In genomic region chr10:93128566-93128965, GRCm38 (mm10) we compare ENCODE assay signal across 18 mouse cellular contexts. TPM values are rescaled to one million over a fixed set of nuclear protein-coding genes. Genes with fewer than 3 reads are reported as not detected.
"Had no signal": no experiment of that assay in that cellular context is flagged by ENCODE, and none has a peak within 500 bp of the region (broad histone marks: within the 10 kb centered on the region; RNA-seq: fewer than 3 reads in every experiment).

No protein-coding gene starts in this region.

- DNase-seq: liver, postnatal 0 days; lung, adult 2 months; lung, postnatal 14 days; lung, postnatal 36 days; right cerebral cortex, postnatal 14 days; thymus, adult 2 months; thymus, postnatal 25 days; thymus, postnatal 4 days had no signal

- H3K4me3 ChIP-seq: liver, embryonic 15.5 days; lung, embryonic 15.5 days; midbrain, embryonic 13.5 days; midbrain, embryonic 15.5 days; neural tube, embryonic 13.5 days; neural tube, embryonic 15.5 days; stomach, embryonic 15.5 days had no signal

- H3K27me3 ChIP-seq: liver, embryonic 15.5 days; lung, embryonic 15.5 days; midbrain, embryonic 13.5 days; midbrain, embryonic 15.5 days; neural tube, embryonic 13.5 days; neural tube, embryonic 15.5 days; stomach, embryonic 15.5 days had no signal

- H3K27ac ChIP-seq: liver, embryonic 15.5 days; lung, embryonic 15.5 days; macrophage; midbrain, embryonic 13.5 days; midbrain, embryonic 15.5 days; neural tube, embryonic 13.5 days; neural tube, embryonic 15.5 days; stomach, embryonic 15.5 days; stomach, postnatal 0 days had no signal

- H3K4me1 ChIP-seq: neural tube, embryonic 13.5 days; neural tube, embryonic 15.5 days had no signal

- H3K9me3 ChIP-seq: liver, embryonic 15.5 days; lung, embryonic 15.5 days; midbrain, embryonic 13.5 days; midbrain, embryonic 15.5 days; neural tube, embryonic 13.5 days; neural tube, embryonic 15.5 days; stomach, embryonic 15.5 days had no signal

- H3K36me3 ChIP-seq: liver, embryonic 15.5 days; lung, embryonic 15.5 days; midbrain, embryonic 13.5 days; midbrain, embryonic 15.5 days; neural tube, embryonic 13.5 days; neural tube, embryonic 15.5 days; stomach, embryonic 15.5 days had no signal

- ATAC-seq: liver, postnatal 0 days; lung, postnatal 0 days; midbrain, embryonic 13.5 days; midbrain, embryonic 15.5 days had no signal

RNA-seq across cellular contexts. Expression of gene Cfap54, which starts 47.1 kb away (rescaled TPM):
- polyA plus RNA-seq: macrophage; stomach, postnatal 0 days had no signal
